Mouse (Mus musculus): ENCODE data around the gene Inpp4b.

DNA sequence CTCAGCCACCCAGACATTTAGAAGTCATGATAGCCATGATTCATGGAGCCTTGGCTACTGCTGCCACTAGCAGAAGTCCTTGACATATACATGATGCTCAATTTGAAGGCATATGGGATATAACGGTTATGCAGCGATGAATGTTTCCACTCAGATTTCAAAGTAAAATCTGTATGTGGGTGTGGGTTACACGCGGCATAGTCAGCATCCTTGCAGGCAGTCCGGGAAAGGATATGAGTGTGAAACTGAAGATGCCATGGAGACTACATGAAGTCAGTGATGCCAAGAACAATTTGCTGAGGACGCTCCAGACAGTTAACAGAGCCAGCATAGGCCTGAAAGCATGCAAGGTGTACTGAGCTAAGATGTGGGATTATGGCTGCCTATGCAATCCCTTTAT, 46.6 kb downstream of the Inpp4b start:
- TF ChIP-seq POLR2A (IDR thresholded peaks at IDR 0.05; ENCODE audit: low read depth, low read length), result no peak
- TF ChIP-seq CTCF (IDR thresholded peaks at IDR 0.05; ENCODE audit: extremely low read depth, insufficient read length, insufficient replicate concordance, low read depth, low read length), result no peak

All from small intestine, adult 2 months (tissue).